Mouse (Mus musculus) limb, embryonic 13.5 days (tissue): Measurements from ENCODE around the gene Dtx1. TPM values are rescaled to one million over a fixed set of nuclear protein-coding genes. Genes with fewer than 3 reads are reported as not detected.
A peak's percentile ranks its signal among the peaks of the same experiment; 100 is the strongest.

Experiments
- ATAC-seq: fragments of 200-750 bp; cut with Nextera tagmentation; 2 replicates; pipeline ENCODE4 v1.8.0; 2017; ENCODE audit warnings: low read depth, moderate number of reproducible peaks, moderate TSS enrichment; ENCODE audit not compliant: low FRiP score
- H3K27ac ChIP-seq: fragments of 300-500 bp; sonication (generic); 2 replicates; pipeline ENCODE4 v1.5.1; 2015; ENCODE audit warnings: inconsistent platforms, mild to moderate bottlenecking, moderate library complexity
- H3K27me3 ChIP-seq: fragments of 300-500 bp; sonication (generic); 2 replicates; pipeline ENCODE4 v1.6.1; 2015; ENCODE audit warnings: mild to moderate bottlenecking, inconsistent platforms
- H3K36me3 ChIP-seq: fragments of 300-500 bp; sonication (generic); 2 replicates; pipeline ENCODE4 v1.6.1; 2015; ENCODE audit warnings: inconsistent platforms, mild to moderate bottlenecking, moderate library complexity
- H3K4me1 ChIP-seq: fragments of 300-500 bp; sonication (generic); 2 replicates; pipeline ENCODE4 v1.6.1; 2015; ENCODE audit warnings: inconsistent platforms
- H3K4me2 ChIP-seq: fragments of 300-500 bp; sonication (generic); replicated peaks from 2 replicates; pipeline ENCODE4 v1.6.1; 2015; ENCODE audit warnings: inconsistent platforms, mild to moderate bottlenecking, moderate library complexity
- H3K4me3 ChIP-seq: fragments of 300-500 bp; sonication (generic); 2 replicates; pipeline ENCODE4 v1.5.1; 2015; ENCODE audit warnings: moderate library complexity, mild to moderate bottlenecking, inconsistent platforms
- H3K9ac ChIP-seq: fragments of 300-500 bp; sonication (generic); 2 replicates; pipeline ENCODE4 v1.6.1; 2015; ENCODE audit warnings: mild to moderate bottlenecking, inconsistent platforms
- H3K9me3 ChIP-seq: fragments of 300-500 bp; sonication (generic); 2 replicates; pipeline ENCODE4 v1.6.1; 2016; ENCODE audit warnings: inconsistent platforms
- WGBS: fragments of 180-500 bp; shearing (Covaris S2); methylation state at CpG from one replicate; pipeline ENCODE4 v1.1.7; 2015; 5-methylcytosine and 5-hydroxymethylcytosine counted together
- polyA plus RNA-seq: library from polyadenylated mRNA; unstranded; fragments of >200 nt; fragmentation: Nextera tagmentation; extraction: Ambion mirVana; gene quantifications from 2 replicates; pipeline ENCODE4 v1.2.1, GENCODE M21; 2015

Dtx1 gene
- polyA plus RNA-seq, 1 experiment from 2014 or later = 5.1 TPM

- peaks cover 79% of the 10 kb centered on the region for H3K27me3 ChIP-seq
These were observed 63.8 kb downstream of the Dtx1 start for GRCm38 (mm10) chr5:120647814-120648491.

GRCm38 (mm10) chr5:120647361-120647760, 64.4 kb downstream of the Dtx1 start:
- Histone ChIP-seq H3K36me3 (no peaks in the 10 kb centered on the region), H3K9me3 (no peaks in the 10 kb centered on the region), H3K9ac (no peak overlapping the region), H3K4me1 (peaks cover 12% of the 10 kb centered on the region), H3K4me3 (no peak overlapping the region), H3K27ac (no peak overlapping the region), H3K27me3 (peaks cover 73% of the 10 kb centered on the region), H3K4me2 (no peak overlapping the region)
- WGBS = 75% methylated on average over 4 of the region's 4 CpGs
- ATAC-seq = no peak

More at GRCm38 (mm10) chr5:120647814-120648491, 63.8 kb downstream of the Dtx1 start:
- H3K9me3 ChIP-seq = no peaks in the 10 kb centered on the region
- H3K4me1 ChIP-seq = peaks cover 12% of the 10 kb centered on the region
- no peak overlapping the region for H3K4me3 ChIP-seq
- no peak overlapping the region for H3K9ac ChIP-seq
- no peaks in the 10 kb centered on the region for H3K36me3 ChIP-seq
- H3K27ac ChIP-seq = no peak overlapping the region
- H3K4me2 ChIP-seq = no peak overlapping the region
- ATAC-seq = no peak
- 39% methylated on average over 12 of the region's 12 CpGs for WGBS

GRCm38 (mm10) chr5:120645851-120646250, 65.9 kb downstream of the Dtx1 start:
- H3K27me3 ChIP-seq = peaks cover 58% of the 10 kb centered on the region
- no peak overlapping the region for H3K9ac ChIP-seq
- H3K4me1 ChIP-seq = peaks cover 12% of the 10 kb centered on the region
- no peak overlapping the region for H3K4me3 ChIP-seq
- H3K9me3 ChIP-seq = no peaks in the 10 kb centered on the region
- no peak overlapping the region for H3K27ac ChIP-seq
- no peak overlapping the region for H3K4me2 ChIP-seq
- H3K36me3 ChIP-seq = no peaks in the 10 kb centered on the region
- WGBS = 63% methylated on average over 6 of the region's 6 CpGs
- no peak for ATAC-seq

GRCm38 (mm10) chr5:120644227-120644626, 67.5 kb downstream of the Dtx1 start:
- no peak overlapping the region for H3K27ac ChIP-seq
- no peak overlapping the region for H3K4me2 ChIP-seq
- no peaks in the 10 kb centered on the region for H3K9me3 ChIP-seq
- H3K9ac ChIP-seq = no peak overlapping the region
- ATAC-seq = no peak
- H3K4me3 ChIP-seq = no peak overlapping the region
- peaks cover 41% of the 10 kb centered on the region for H3K27me3 ChIP-seq
- H3K4me1 ChIP-seq = peaks cover 9% of the 10 kb centered on the region
- H3K36me3 ChIP-seq = no peaks in the 10 kb centered on the region
- 68% methylated on average over 3 of the region's 3 CpGs for WGBS

GRCm38 (mm10) chr5:120643365-120644085, 68.2 kb downstream of the Dtx1 start:
- Histone ChIP-seq H3K36me3 (no peaks in the 10 kb centered on the region), H3K9ac (no peak overlapping the region), H3K27me3 (peaks cover 34% of the 10 kb centered on the region), H3K4me3 (no peak overlapping the region), H3K4me1 (peaks cover 2% of the 10 kb centered on the region), H3K4me2 (no peak overlapping the region), H3K27ac (no peak overlapping the region), H3K9me3 (no peaks in the 10 kb centered on the region)
- no peak for ATAC-seq
- WGBS = 77% methylated on average over 14 of the region's 14 CpGs

- Histone ChIP-seq H3K27ac (no peak overlapping the region), H3K36me3 (no peaks in the 10 kb centered on the region), H3K4me3 (no peak overlapping the region), H3K9me3 (no peaks in the 10 kb centered on the region), H3K9ac (no peak overlapping the region), H3K4me2 (no peak overlapping the region), H3K27me3 (peaks cover 7% of the 10 kb centered on the region; the same call in 1 of the 2 replicates), H3K4me1 (no peaks in the 10 kb centered on the region)
- 89% methylated on average over 7 of the region's 7 CpGs for WGBS
- ATAC-seq = no peak
These were observed 71.6 kb downstream of the Dtx1 start for GRCm38 (mm10) chr5:120640094-120640493.

GRCm38 (mm10) chr5:120635633-120636032, 76.1 kb downstream of the Dtx1 start:
- H3K9ac ChIP-seq = no peak overlapping the region
- H3K4me3 ChIP-seq = no peak overlapping the region
- H3K9me3 ChIP-seq = peaks cover 6% of the 10 kb centered on the region; the same call in 1 of the 2 replicates
- H3K4me1 ChIP-seq = peaks cover 4% of the 10 kb centered on the region; the same call in 1 of the 2 replicates
- no peak for ATAC-seq
- WGBS = 75% methylated on average over 5 of the region's 5 CpGs
- no peak overlapping the region for H3K27ac ChIP-seq
- no peak overlapping the region for H3K4me2 ChIP-seq
- H3K27me3 ChIP-seq = peaks cover 30% of the 10 kb centered on the region
- no peaks in the 10 kb centered on the region for H3K36me3 ChIP-seq

- Histone ChIP-seq H3K27me3 (peaks cover 37% of the 10 kb centered on the region), H3K4me2 (no peak overlapping the region), H3K36me3 (no peaks in the 10 kb centered on the region), H3K4me1 (peaks cover 4% of the 10 kb centered on the region; the same call in 1 of the 2 replicates), H3K9ac (no peak overlapping the region), H3K9me3 (peaks cover 6% of the 10 kb centered on the region; the same call in 1 of the 2 replicates), H3K27ac (no peak overlapping the region), H3K4me3 (no peak overlapping the region)
- ATAC-seq = no peak
- 42% methylated on average over 5 of the region's 5 CpGs for WGBS
These were observed 76.9 kb downstream of the Dtx1 start for GRCm38 (mm10) chr5:120634860-120635259.

- H3K9me3 ChIP-seq = peaks cover 6% of the 10 kb centered on the region; the same call in 1 of the 2 replicates
- WGBS = 64% methylated on average over 9 of the region's 9 CpGs
- H3K36me3 ChIP-seq = no peaks in the 10 kb centered on the region
- H3K4me1 ChIP-seq = peaks cover 4% of the 10 kb centered on the region; the same call in 1 of the 2 replicates
- H3K9ac ChIP-seq = no peak within 1 kb of the TSS
- no peak for ATAC-seq
- no peak within 1 kb of the TSS for H3K4me3 ChIP-seq
- H3K27ac ChIP-seq = no peak within 1 kb of the TSS
- H3K4me2 ChIP-seq = no peak within 1 kb of the TSS
- H3K27me3 ChIP-seq = peaks cover 43% of the 10 kb centered on the region
These were observed 77.6 kb downstream of the Dtx1 start, which contains the start of gene Cfap73 for GRCm38 (mm10) chr5:120634131-120634530. Gene Cfap73, minus strand, starts transcription at chr5:120634235.

GRCm38 (mm10) chr5:120631892-120632291, 79.8 kb downstream of the Dtx1 start:
- H3K4me2 ChIP-seq = no peak overlapping the region
- no peak overlapping the region for H3K4me3 ChIP-seq

GRCm38 (mm10) chr5:120631128-120631527, 80.6 kb downstream of the Dtx1 start:
- Histone ChIP-seq H3K27me3 (peaks cover 43% of the 10 kb centered on the region), H3K4me2 (peak overlapping the region; percentile 56), H3K4me3 (peak overlapping the region; percentile 22), H3K9ac (peak overlapping the region; percentile 48; the same call in 1 of the 2 replicates), H3K4me1 (peaks cover 10% of the 10 kb centered on the region), H3K27ac (no peak overlapping the region), H3K36me3 (peaks cover 28% of the 10 kb centered on the region), H3K9me3 (peaks cover 6% of the 10 kb centered on the region; the same call in 1 of the 2 replicates)
- 8% methylated on average over 29 of the region's 29 CpGs for WGBS
- no peak for ATAC-seq

More at GRCm38 (mm10) chr5:120631892-120632291, 79.8 kb downstream of the Dtx1 start:
- Histone ChIP-seq H3K9me3 (peaks cover 6% of the 10 kb centered on the region; the same call in 1 of the 2 replicates), H3K36me3 (peaks cover 21% of the 10 kb centered on the region), H3K4me1 (peaks cover 10% of the 10 kb centered on the region), H3K9ac (no peak overlapping the region), H3K27ac (no peak overlapping the region), H3K27me3 (peaks cover 43% of the 10 kb centered on the region)
- ATAC-seq = no peak
- WGBS = 96% methylated on average over 5 of the region's 5 CpGs
